Mouse (Mus musculus) left cerebral cortex, adult 8-10 months (tissue): ENCODE measurements around the gene Acot13. TPM values are rescaled to one million over a fixed set of nuclear protein-coding genes. Genes with fewer than 3 reads are reported as not detected.
"Not testable (repeated sequence)": the region's sequence is repeated elsewhere in the genome, so short reads cannot be mapped to it uniquely, and the experiment has no call there.

ENCODE experiments used
- DNase-seq, 2 experiments: peaks; one replicate each; pipeline ENCODE4 v3.0.0; 2022; ENCODE audit warnings: low spot score in 2 of 2
- total RNA-seq, 4 experiments: library from RNA; stranded (reverse); gene quantifications; 2 replicates each; pipeline ENCODE4 v1.2.4; 2022

Acot13 gene
- 10 to 100 TPM; 83.7 to 90.3 (median 87.8) TPM for total RNA-seq

GRCm38 (mm10) chr13:24831353-24832130 lies at the start of gene Acot13, which contains the start of gene Tdp2:
TSS of gene Acot13 (minus strand) at chr13:24831540.
TSS of gene Tdp2 (plus strand) at chr13:24831679.
- DNase-seq = peak; percentile 79 to 91

GRCm38 (mm10) chr13:24880704-24881103 lies 49.4 kb upstream of the Acot13 start:
- DNase-seq = no peak

- no peak for DNase-seq
Measured at GRCm38 (mm10) chr13:24880208-24880607, 48.9 kb upstream of the Acot13 start.

- DNase-seq = no peak
Measured at GRCm38 (mm10) chr13:24879359-24880040, 48.2 kb upstream of the Acot13 start.

- DNase-seq = no peak
Measured at GRCm38 (mm10) chr13:24868233-24868632, 36.9 kb upstream of the Acot13 start.

- DNase-seq = no peak
Measured at GRCm38 (mm10) chr13:24867789-24868188, 36.4 kb upstream of the Acot13 start.

- DNase-seq = no peak
Measured at GRCm38 (mm10) chr13:24866430-24867402, 35.4 kb upstream of the Acot13 start.

GRCm38 (mm10) chr13:24862520-24862919 lies 31.2 kb upstream of the Acot13 start:
- peak in 1 of 2 experiments; percentile 18 for DNase-seq

GRCm38 (mm10) chr13:24862021-24862420 lies 30.7 kb upstream of the Acot13 start:
- no peak for DNase-seq

GRCm38 (mm10) chr13:24861084-24861483 lies 29.7 kb upstream of the Acot13 start:
- DNase-seq = no peak

- DNase-seq = no peak
Measured at GRCm38 (mm10) chr13:24859115-24859514, 27.8 kb upstream of the Acot13 start.

- no peak for DNase-seq
Measured at GRCm38 (mm10) chr13:24852570-24852969, 21.2 kb upstream of the Acot13 start.

GRCm38 (mm10) chr13:24851989-24852388 lies 20.6 kb upstream of the Acot13 start:
- no peak for DNase-seq

- DNase-seq = no peak
Measured at GRCm38 (mm10) chr13:24849318-24849717, 18.0 kb upstream of the Acot13 start.

GRCm38 (mm10) chr13:24844983-24845955 lies 13.9 kb upstream of the Acot13 start, which contains the start of gene D130043K22Rik:
TSS of gene D130043K22Rik (plus strand) at chr13:24845135.
- peak; percentile 64 for DNase-seq

GRCm38 (mm10) chr13:24841702-24842101 lies 10.4 kb upstream of the Acot13 start:
- DNase-seq = no peak

- no peak for DNase-seq
Measured at GRCm38 (mm10) chr13:24839831-24840230, 8.5 kb upstream of the Acot13 start.

- not testable (repeated sequence) for DNase-seq
Measured at GRCm38 (mm10) chr13:24837765-24838164, 6.4 kb upstream of the Acot13 start.

GRCm38 (mm10) chr13:24832811-24833155 lies 1.4 kb upstream of the Acot13 start:
- DNase-seq = no peak

GRCm38 (mm10) chr13:24832131-24832810 lies 931 bp upstream of the Acot13 start:
- DNase-seq = no peak
